Mouse (Mus musculus): ENCODE data around the gene Noxo1.
A peak's percentile ranks its signal among the peaks of the same experiment; 100 is the strongest.
"Not testable (repeated sequence)": the region's sequence is repeated elsewhere in the genome, so short reads cannot be mapped to it uniquely, and the experiment has no call there.

Gene Noxo1

DNA sequence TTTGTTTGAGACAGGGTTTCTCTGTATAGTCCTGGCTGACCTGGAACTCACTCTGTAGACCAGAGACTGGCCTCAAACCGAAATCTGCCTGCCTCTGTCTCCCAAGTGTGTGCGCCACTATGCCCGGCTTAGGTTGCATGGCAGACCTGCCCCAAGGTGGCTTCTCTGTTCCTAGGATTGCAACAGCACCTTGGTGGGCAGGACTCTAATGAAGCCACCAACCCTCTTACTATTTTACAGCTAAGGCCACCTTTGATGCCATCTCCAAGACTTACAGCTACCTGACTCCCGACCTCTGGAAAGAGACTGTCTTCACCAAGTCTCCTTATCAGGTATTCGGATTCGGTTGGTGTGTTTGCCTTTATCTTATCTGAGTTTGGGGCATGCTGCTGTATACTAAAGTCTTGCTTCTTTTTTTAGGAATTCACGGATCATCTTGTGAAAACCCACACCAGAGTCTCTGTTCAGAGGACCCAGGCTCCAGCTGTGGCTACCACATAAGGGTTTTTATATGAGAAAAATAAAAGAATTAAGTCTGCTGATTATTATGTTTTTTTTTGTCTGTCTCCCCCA lies 25.4 kb downstream of the Noxo1 start:
- DNase-seq: not testable (repeated sequence)

DNA sequence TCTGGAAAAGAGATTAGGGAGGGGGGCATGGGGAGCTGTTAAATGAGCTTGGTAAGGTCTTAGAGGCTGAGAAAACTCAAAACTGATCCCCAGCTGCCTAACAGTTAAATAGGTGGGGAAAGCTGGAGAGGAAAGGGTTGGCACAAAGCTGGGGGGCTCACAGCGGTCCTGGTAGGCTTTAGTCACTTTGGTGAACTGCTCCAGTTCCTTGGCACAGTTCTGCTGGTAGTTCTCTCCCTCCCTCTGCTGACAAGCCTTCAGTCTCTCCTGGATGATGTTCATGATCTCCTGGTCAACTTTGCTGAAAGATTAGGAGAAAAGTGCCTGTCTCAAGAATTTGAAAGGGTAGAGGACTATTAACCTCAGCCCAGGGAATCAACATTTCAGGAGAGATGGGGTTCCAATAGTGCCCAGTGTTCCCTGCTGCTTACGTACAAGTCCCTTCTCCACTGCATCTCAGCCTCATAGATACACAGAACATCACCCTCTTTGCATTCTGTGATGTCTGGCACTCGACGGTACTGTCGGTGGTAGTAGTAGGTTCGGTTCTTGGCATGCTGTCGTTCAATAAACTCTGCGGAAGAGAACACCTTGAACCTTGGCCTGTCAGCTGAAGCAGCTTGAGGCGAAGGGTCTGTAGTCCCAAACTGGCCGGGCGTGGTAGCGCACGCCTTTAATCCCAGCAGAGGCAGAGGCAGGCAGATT lies 26.3 kb downstream of the Noxo1 start:
- no peak for DNase-seq

DNA sequence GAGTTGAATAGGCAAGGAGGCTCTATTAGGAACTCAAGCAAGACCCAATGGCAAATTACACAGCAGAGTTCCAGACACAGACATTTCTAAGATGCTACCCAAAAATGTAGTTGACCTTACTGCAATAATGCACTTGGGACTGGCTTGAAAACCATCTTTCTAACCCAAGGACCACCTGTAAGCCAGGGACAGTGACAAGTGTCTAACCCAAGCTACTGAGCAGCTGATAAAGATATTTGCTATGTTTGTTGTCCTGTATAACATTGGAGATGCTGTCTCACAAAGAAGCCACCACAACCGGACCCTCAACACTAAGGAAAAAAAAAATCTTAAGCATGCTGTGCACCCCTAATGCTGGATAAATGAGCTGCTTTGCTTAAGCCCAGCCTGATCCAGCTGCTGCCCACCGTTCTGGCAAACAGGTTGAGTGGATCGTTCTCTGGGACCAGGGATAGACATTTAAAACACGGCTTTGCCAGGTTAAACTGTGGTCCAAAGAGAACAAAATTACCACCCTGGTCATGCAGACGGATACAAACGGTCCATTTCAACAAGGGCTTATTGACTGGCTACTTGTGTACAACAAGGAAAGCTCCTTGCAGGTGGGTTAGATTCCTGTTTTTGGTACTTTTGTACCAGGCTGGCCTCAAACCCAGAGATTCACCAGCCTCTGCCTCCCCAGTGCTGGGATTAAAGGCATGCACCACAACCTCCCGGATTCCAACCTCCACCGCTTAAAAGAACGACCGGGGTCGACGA lies 27.3 kb downstream of the Noxo1 start:
- no peak for DNase-seq

DNA sequence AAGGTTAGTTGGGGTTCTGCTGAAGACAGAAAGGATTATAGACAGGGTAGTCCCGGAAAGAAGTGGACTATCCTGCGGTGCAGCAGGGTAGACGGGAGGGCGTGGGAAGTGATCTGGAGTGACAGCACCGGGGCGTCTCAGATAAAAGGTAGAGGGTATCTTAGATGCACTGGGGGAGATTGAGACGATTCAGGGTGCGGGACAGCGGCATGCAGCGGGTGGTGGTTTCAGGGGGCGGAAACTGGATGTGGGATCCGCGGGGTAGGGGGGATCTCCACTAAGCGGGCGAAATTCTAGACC lies 27.8 kb downstream of the Noxo1 start:
- DNase-seq: no peak

GRCm38 (mm10) chr17:24724184-24724583 lies 28.1 kb downstream of the Noxo1 start, which contains the start of gene Ndufb10:
TSS of gene Ndufb10 (minus strand) at chr17:24724478.
- peak; percentile 99 to 100 for DNase-seq

- no peak for DNase-seq
Measured at GRCm38 (mm10) chr17:24725637-24726390, 29.8 kb downstream of the Noxo1 start.

DNA sequence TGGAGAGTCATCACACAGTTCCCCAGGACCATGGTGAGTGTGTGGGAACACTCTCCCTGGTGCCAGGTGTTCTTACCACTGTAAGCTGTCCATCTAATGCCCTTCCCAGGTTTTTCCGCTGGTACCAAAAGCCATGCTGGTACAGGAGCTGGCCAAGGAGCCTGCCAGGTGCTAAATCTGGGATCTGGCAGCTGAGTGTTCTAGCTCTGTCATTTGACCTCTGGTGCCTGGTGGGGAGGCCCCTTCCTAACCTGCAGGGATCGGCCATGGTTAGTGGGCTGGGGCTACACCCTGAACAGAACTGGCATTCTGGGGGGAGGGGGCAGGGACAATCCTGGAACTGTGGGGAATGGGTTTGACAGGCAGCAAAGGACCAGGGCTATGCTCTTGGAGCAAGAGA lies 31.6 kb downstream of the Noxo1 start, which contains the start of gene Rpl3l:
TSS of gene Rpl3l (plus strand) at position 203 of the 400 bp plus-strand sequence.
- no peak for DNase-seq

DNA sequence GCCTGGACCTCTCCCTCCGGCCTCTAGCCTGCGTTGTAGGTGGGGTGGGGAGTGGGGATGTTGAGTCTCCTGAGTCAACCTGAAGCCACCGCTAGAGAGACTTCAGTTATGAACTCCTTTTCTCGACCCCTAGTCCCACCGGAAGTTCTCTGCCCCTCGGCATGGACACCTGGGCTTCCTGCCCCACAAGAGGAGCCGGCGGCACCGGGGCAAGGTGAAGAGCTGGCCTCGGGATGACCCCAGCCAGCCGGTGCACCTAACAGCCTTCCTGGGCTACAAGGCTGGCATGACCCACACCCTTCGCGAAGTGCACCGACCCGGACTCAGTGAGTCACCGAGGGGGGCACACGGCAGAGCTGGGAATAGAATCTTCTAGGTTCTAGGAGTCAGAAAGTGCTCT lies 32.1 kb downstream of the Noxo1 start:
- DNase-seq: no peak

DNA sequence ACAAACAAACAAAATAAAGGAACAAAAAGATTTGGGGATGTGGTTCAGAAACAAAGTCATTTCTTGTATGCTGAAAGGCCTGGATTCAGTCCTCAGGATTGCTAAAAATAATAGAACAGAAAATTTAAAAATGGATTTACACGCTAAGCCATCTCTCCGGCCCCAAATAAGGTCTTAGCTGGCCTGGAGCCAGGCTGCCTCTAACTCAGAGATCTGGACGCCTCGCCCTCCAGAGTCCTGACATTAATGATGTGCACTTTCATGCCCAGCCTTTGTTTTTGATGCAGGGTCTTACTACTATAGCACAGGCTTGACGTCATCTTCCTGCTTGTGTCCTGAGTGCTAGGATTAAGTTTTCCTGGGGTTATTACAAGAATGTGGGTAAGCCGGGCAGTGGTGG lies 33.0 kb downstream of the Noxo1 start:
- no peak for DNase-seq

DNA sequence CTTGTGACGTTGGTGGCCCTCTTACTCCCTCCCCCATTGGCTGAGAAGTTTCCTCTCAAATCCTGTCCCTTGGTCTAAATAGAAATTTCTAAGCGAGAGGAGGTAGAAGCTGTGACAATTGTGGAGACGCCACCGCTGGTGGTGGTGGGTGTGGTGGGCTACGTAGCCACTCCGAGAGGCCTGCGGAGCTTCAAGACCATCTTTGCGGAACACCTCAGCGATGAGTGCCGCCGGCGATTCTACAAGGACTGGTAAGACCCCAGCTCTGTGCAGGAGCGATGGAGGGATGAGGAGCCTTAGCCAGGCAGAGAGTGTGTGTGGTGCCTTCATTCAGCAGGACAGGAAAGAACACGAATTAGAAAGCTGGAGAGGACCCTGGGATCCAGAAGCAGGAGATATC lies 34.8 kb downstream of the Noxo1 start:
- no peak for DNase-seq

GRCm38 (mm10) chr17:24732233-24732935 lies 36.4 kb downstream of the Noxo1 start:
- DNase-seq: no peak

DNA sequence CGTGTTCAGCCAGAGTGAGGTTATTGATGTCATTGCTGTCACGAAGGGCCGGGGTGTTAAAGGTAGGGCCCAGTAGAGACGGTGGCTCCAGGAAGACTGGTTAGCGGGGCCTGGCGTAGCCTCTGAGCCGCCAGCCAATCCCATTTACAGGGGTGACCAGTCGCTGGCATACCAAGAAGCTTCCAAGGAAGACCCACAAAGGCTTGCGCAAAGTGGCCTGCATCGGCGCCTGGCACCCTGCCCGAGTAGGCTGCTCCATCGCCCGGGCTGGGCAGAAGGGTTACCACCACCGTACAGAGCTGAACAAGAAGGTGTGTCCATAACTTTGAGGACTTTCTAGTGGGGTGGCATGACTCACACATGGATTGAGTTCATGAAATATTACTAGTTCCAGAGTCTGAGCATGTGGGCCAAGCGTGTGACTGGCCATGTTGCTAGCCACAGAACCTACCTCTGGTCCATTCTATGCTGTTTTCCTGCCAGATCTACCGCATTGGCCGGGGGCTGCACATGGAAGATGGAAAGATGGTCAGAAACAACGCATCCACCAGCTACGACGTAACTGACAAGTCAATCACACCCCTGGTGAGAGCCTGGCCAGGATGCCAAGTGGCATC lies 37.5 kb downstream of the Noxo1 start:
- DNase-seq: no peak

DNA sequence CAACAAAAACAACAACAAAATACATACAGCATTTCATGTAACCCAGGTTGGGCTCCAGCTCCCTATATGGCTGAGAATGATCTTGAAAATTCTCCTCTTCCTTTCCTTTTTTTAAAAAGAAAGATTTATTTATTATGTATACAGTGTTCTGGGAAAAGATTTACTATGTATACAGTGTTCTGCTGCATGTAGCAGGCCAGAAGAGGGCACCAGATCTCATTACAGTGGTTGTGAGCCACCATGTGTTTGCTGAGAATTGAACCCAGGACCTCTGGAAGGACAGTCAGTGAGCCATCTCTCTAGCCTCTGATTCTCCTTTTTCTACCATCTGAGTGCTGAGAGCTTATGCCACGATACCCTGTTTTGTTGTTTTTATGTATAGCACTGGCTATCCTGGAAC lies 38.5 kb downstream of the Noxo1 start:
- no peak for DNase-seq

DNA sequence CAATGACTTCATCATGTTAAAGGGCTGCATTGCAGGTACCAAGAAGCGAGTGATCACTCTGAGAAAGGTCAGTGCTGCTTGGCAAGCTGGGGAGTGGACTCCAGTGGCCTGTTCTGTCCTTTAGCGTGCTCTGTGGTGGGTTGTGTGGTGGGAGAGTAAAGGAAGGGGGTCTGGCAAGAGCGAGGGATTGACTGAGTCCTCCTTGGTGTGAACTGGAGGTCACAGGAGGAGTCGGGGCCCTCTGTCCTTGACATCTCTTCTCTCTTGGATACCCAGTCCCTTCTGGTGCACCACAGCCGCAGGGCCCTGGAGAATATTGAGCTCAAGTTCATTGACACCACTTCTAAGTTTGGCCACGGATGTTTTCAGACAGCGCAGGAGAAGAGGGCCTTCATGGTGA lies 39.4 kb downstream of the Noxo1 start:
- DNase-seq: no peak

GRCm38 (mm10) chr17:24736330-24737051 lies 40.5 kb downstream of the Noxo1 start, which contains the start of gene Msrb1:
TSS of gene Msrb1 (plus strand) at chr17:24736642.
- peak; percentile 93 to 96 for DNase-seq

DNA sequence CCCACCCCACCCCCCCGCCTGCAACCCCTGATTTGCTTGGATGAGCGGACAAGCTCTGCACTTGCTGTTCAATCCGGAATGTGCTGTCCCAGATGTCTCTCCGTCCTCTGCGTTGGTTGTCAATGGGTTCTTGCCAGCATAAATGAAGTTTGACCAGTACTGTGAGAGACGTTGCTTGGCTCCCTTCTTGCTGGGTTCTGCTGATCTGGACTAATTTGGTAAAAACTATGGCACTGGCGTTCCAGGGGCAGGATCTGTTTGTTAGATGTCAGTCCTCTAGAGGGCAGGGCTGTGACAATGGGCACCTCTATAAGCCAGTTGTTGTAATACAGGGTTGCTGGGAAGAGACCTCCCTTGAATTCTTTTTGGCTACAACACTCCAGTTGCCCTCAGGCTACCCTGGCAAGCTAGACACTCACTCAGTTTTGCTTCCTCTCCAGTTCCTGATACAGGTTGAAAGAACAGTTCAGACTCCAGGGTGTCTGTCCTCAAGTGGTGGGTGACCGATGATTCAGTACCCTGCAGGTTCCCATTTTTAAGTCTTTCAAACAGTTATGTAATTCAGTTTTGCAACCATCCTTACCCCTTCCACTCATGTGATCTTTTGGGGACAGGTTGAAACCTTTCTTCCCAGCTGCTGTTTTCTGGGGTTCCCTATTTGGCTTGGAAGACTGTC lies 41.2 kb downstream of the Noxo1 start:
- DNase-seq: no peak

DNA sequence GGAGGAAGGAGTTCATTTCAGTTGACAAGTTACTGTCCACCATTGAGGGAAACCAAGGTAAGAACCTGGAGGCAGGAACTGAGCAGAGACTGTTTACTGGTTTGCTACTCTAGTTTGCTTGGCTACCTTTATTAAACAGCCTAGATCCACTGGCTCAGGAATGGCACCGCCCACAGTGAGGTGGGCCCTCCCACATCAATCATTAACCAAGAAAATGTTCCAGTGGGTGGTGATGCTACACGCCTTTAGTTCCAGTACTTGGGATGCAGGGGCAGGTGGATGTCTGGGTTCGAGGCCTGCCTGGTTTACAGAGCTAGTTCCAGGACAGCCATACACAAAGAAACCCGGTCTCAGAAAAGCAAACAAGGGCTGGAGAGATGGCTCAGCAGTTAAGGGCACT lies 42.2 kb downstream of the Noxo1 start:
- no peak for DNase-seq

DNA sequence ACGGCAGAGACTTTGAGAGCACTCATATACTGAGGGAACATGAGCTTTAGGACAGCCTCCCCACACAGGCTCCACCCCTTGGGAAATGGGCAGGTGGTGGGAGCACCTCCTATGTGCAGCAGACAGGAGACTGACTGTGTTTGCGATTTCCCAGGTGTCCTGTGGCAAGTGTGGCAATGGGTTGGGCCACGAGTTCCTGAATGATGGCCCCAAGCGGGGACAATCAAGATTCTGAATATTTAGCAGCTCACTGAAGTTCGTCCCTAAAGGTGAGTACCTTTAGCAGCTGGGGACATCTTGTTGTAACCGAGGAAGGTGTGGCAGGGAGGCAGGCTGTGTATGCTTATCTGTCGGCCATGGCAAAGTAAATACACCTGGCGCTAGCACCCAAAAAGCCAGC lies 43.9 kb downstream of the Noxo1 start:
- no peak for DNase-seq

- no peak for DNase-seq
Measured at GRCm38 (mm10) chr17:24742307-24742706, 46.3 kb downstream of the Noxo1 start.

- no peak for DNase-seq
Measured at GRCm38 (mm10) chr17:24743896-24744295, 47.9 kb downstream of the Noxo1 start.

GRCm38 (mm10) chr17:24744381-24744780 lies 48.3 kb downstream of the Noxo1 start:
- no peak for DNase-seq

Data from cerebellum, postnatal 10 days (tissue).